Mouse (Mus musculus): ENCODE results near the gene Nfx1. TPM values are rescaled to one million over a fixed set of nuclear protein-coding genes. Genes with fewer than 3 reads are reported as not detected.

Nfx1 gene
- total and polyA plus RNA-seq, 3 experiments = 16.9 to 19.8 (median 18.9) TPM

GRCm38 (mm10) chr4:41056742-41057332 lies 86.1 kb downstream of the Nfx1 start:
- H3K27me3 ChIP-seq (ENCODE audit: control insufficient read depth, insufficient read depth, low read length) = no peaks in the 10 kb centered on the region
- H3K9ac ChIP-seq (ENCODE audit: low read depth, low read length) = no peak overlapping the region
- H3K36me3 ChIP-seq (ENCODE audit: control insufficient read depth, insufficient read depth, low read length) = no peaks in the 10 kb centered on the region
- no peaks in the 10 kb centered on the region for H3K79me2 ChIP-seq (replicated peaks; ENCODE audit: control insufficient read depth, insufficient read depth, low read length)
- no peak overlapping the region for H3K4me3 ChIP-seq
- TF ChIP-seq EP300 (IDR thresholded peaks at IDR 0.05; ENCODE audit: insufficient read depth, low read depth, low read length) (no peak), CTCF (IDR thresholded peaks at IDR 0.05) (no peak), POLR2A (IDR thresholded peaks at IDR 0.05; ENCODE audit: insufficient read depth, low read depth, low read length) (no peak)
- peaks cover 2% of the 10 kb centered on the region; the same call in 1 of the 2 replicates for H3K4me1 ChIP-seq (ENCODE audit: control insufficient read depth, insufficient read depth, low read length)
- intact Hi-C loops (cut with DNase I) = loop anchor here (5.0 kb wide), 1 partner anchor 35 kb away; no protein-coding TSS in a partner anchor
- H3K27ac ChIP-seq = no peak overlapping the region
- 83% methylated on average over 7 of the region's 7 CpGs for WGBS
- no peak for DNase-seq

- no peaks in the 10 kb centered on the region for H3K79me2 ChIP-seq (replicated peaks; ENCODE audit: control insufficient read depth, insufficient read depth, low read length)
- 66% methylated on average over 6 of the region's 9 CpGs for WGBS
- H3K27me3 ChIP-seq (ENCODE audit: control insufficient read depth, insufficient read depth, low read length) = no peaks in the 10 kb centered on the region
- no peak for DNase-seq
- no peak overlapping the region for H3K4me3 ChIP-seq
- no peak for TF ChIP-seq EP300 (IDR thresholded peaks at IDR 0.05; ENCODE audit: insufficient read depth, low read depth, low read length)
- no peak for TF ChIP-seq POLR2A (IDR thresholded peaks at IDR 0.05; ENCODE audit: insufficient read depth, low read depth, low read length)
- no peak for TF ChIP-seq CTCF (IDR thresholded peaks at IDR 0.05)
- no peaks in the 10 kb centered on the region for H3K36me3 ChIP-seq (ENCODE audit: control insufficient read depth, insufficient read depth, low read length)
- H3K4me1 ChIP-seq (ENCODE audit: control insufficient read depth, insufficient read depth, low read length) = peaks cover 2% of the 10 kb centered on the region; the same call in 1 of the 2 replicates
- H3K27ac ChIP-seq = no peak overlapping the region
- intact Hi-C loops (cut with DNase I) = loop anchor here (5.0 kb wide), 1 partner anchor 35 kb away; no protein-coding TSS in a partner anchor
- H3K9ac ChIP-seq (ENCODE audit: low read depth, low read length) = no peak overlapping the region
Measured at GRCm38 (mm10) chr4:41057361-41057760, 86.7 kb downstream of the Nfx1 start.

DNA sequence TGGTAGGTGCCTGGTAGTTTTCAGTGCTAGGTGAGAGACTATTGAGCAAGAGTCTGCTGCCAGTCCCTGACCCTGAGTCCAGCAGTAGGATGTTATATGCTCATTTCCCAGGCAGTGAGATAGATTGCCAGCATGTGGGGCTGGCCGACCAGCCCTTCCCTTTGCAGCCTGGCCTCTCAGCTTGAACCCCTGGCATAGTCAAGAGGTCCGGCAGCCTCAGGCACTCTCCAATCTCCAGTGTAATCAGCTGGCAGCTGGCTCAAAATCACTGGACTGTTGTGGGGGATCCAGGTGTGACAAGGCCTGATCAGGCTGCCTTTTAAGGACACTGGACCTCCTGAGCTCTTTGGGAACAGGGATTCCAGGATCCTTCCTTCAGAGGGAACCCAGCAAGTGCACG lies 92.6 kb downstream of the Nfx1 start:
- TF ChIP-seq POLR2A (IDR thresholded peaks at IDR 0.05; ENCODE audit: insufficient read depth, low read depth, low read length) = no peak
- TF ChIP-seq EP300 (IDR thresholded peaks at IDR 0.05; ENCODE audit: insufficient read depth, low read depth, low read length) = no peak
- no peak for TF ChIP-seq CTCF (IDR thresholded peaks at IDR 0.05)

DNA sequence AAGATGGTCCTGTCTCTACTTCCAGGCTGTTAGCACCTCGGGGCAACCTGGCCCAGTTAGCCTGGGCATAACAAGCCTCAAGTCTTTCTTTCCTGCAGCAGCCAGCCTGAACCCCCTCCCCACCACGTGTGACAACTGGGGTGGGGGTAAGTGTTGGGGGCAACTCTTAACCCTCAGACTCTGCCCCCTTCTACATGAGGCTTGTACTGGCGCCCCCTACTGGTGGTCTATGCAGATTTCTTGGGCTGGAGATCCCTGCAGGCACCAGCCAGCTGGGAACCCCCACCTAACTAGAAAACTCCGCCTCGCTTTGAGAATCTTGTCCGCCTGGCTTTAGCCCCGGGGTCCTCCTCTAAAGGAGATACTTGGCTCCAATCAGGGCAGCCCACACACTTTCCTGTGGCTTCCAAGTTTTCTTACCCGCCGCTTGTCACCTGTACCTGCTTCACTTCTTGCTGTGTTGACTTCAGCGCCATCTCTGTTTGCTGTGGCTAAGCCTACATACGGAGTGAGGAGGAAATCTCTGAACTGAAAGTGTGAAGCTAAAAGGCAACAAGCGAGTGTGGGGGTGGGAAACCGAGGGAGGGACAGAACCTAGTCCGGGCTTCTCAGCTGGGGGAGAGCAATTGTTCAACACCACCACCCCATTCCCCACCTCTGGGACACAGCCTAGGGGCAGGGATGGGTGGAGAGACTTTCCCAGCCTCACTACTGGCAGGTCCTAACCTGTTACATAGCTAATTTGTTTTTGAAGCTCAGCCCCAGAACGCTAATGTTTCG lies 93.4 kb downstream of the Nfx1 start:
- no peaks in the 10 kb centered on the region for H3K79me2 ChIP-seq (replicated peaks; ENCODE audit: control insufficient read depth, insufficient read depth, low read length)

More for the DNA sequence above, 92.6 kb downstream of the Nfx1 start:
- Histone ChIP-seq H3K79me2 (replicated peaks; ENCODE audit: control insufficient read depth, insufficient read depth, low read length) (no peaks in the 10 kb centered on the region), H3K27me3 (ENCODE audit: control insufficient read depth, insufficient read depth, low read length) (no peaks in the 10 kb centered on the region), H3K4me3 (no peak overlapping the region), H3K36me3 (ENCODE audit: control insufficient read depth, insufficient read depth, low read length) (no peaks in the 10 kb centered on the region), H3K27ac (no peak overlapping the region), H3K9ac (ENCODE audit: low read depth, low read length) (no peak overlapping the region), H3K4me1 (ENCODE audit: control insufficient read depth, insufficient read depth, low read length) (no peaks in the 10 kb centered on the region)
- DNase-seq = no peak
- WGBS = 44% methylated on average over 3 of the region's 3 CpGs
- intact Hi-C loops (cut with DNase I) = no loop called here

GRCm38 (mm10) chr4:41065196-41065595 lies 94.5 kb downstream of the Nfx1 start:
- no peak for DNase-seq
- 83% methylated on average over 4 of the region's 4 CpGs for WGBS
- no peak for TF ChIP-seq CTCF (IDR thresholded peaks at IDR 0.05)
- Histone ChIP-seq H3K4me1 (ENCODE audit: control insufficient read depth, insufficient read depth, low read length) (no peaks in the 10 kb centered on the region), H3K27me3 (ENCODE audit: control insufficient read depth, insufficient read depth, low read length) (no peaks in the 10 kb centered on the region), H3K9ac (ENCODE audit: low read depth, low read length) (no peak overlapping the region), H3K27ac (no peak overlapping the region), H3K4me3 (no peak overlapping the region), H3K79me2 (replicated peaks; ENCODE audit: control insufficient read depth, insufficient read depth, low read length) (no peaks in the 10 kb centered on the region), H3K36me3 (ENCODE audit: control insufficient read depth, insufficient read depth, low read length) (no peaks in the 10 kb centered on the region)
- intact Hi-C loops (cut with DNase I) = no loop called here

More for the DNA sequence above, 93.4 kb downstream of the Nfx1 start:
- DNase-seq = peak in 1 of 2 experiments; percentile 37
- H3K4me3 ChIP-seq = no peak overlapping the region
- no peaks in the 10 kb centered on the region for H3K36me3 ChIP-seq (ENCODE audit: control insufficient read depth, insufficient read depth, low read length)
- intact Hi-C loops (cut with DNase I) = no loop called here
- 21% methylated on average over 16 of the region's 16 CpGs for WGBS
- no peak overlapping the region for H3K9ac ChIP-seq (ENCODE audit: low read depth, low read length)
- TF ChIP-seq POLR2A (IDR thresholded peaks at IDR 0.05; ENCODE audit: insufficient read depth, low read depth, low read length) (no peak), CTCF (IDR thresholded peaks at IDR 0.05) (peak; percentile 72), EP300 (IDR thresholded peaks at IDR 0.05; ENCODE audit: insufficient read depth, low read depth, low read length) (no peak)
- H3K27ac ChIP-seq = no peak overlapping the region
- H3K27me3 ChIP-seq (ENCODE audit: control insufficient read depth, insufficient read depth, low read length) = no peaks in the 10 kb centered on the region
- no peaks in the 10 kb centered on the region for H3K4me1 ChIP-seq (ENCODE audit: control insufficient read depth, insufficient read depth, low read length)
